Mouse (Mus musculus) forebrain, embryonic 15.5 days (tissue): ENCODE results near the gene Ccdc182. TPM values are rescaled to one million over a fixed set of nuclear protein-coding genes. Genes with fewer than 3 reads are reported as not detected.

ENCODE experiments used
- ATAC-seq: fragments of 200-750 bp; cut with Nextera tagmentation; replicated peaks from 2 replicates; pipeline ENCODE4 v1.8.0; 2017; ENCODE audit warnings: mild to moderate bottlenecking, moderate TSS enrichment, moderate library complexity
- H3K27ac ChIP-seq: fragments of 300-500 bp; sonication (generic); replicated peaks from 2 replicates; pipeline ENCODE4 v1.5.1; 2015; ENCODE audit warnings: mild to moderate bottlenecking, inconsistent platforms
- H3K27me3 ChIP-seq: fragments of 300-500 bp; sonication (generic); 2 replicates; pipeline ENCODE4 v1.6.1; 2015; ENCODE audit warnings: inconsistent platforms
- H3K36me3 ChIP-seq: fragments of 300-500 bp; sonication (generic); 2 replicates; pipeline ENCODE4 v1.6.1; 2015; ENCODE audit warnings: mild to moderate bottlenecking, inconsistent platforms
- H3K4me1 ChIP-seq: fragments of 300-500 bp; sonication (generic); 2 replicates; pipeline ENCODE4 v1.6.1; 2015; ENCODE audit warnings: inconsistent platforms
- H3K4me2 ChIP-seq: fragments of 300-500 bp; sonication (generic); replicated peaks from 2 replicates; pipeline ENCODE4 v1.6.1; 2015; ENCODE audit warnings: mild to moderate bottlenecking, inconsistent platforms
- H3K4me3 ChIP-seq: fragments of 300-500 bp; sonication (generic); 2 replicates; pipeline ENCODE4 v1.5.1; 2015; ENCODE audit warnings: mild to moderate bottlenecking, inconsistent platforms
- H3K9ac ChIP-seq: fragments of 300-500 bp; sonication (generic); replicated peaks from 2 replicates; pipeline ENCODE4 v1.6.1; 2015; ENCODE audit warnings: mild to moderate bottlenecking, inconsistent platforms
- H3K9me3 ChIP-seq: fragments of 300-500 bp; sonication (generic); 2 replicates; pipeline ENCODE4 v1.6.1; 2016; ENCODE audit warnings: inconsistent platforms
- WGBS: fragments of 180-500 bp; shearing (Covaris S2); methylation state at CpG from one replicate; pipeline ENCODE4 v1.1.7; 2015; ENCODE audit warnings: mixed read lengths; 5-methylcytosine and 5-hydroxymethylcytosine counted together
- polyA plus RNA-seq: library from polyadenylated mRNA; unstranded; fragments of >200 nt; fragmentation: Nextera tagmentation; extraction: Ambion mirVana; gene quantifications from 2 replicates; pipeline ENCODE4 v1.2.1, GENCODE M21; 2015

Ccdc182 gene
- polyA plus RNA-seq, 1 experiment from 2014 or later = 0.23 TPM

DNA sequence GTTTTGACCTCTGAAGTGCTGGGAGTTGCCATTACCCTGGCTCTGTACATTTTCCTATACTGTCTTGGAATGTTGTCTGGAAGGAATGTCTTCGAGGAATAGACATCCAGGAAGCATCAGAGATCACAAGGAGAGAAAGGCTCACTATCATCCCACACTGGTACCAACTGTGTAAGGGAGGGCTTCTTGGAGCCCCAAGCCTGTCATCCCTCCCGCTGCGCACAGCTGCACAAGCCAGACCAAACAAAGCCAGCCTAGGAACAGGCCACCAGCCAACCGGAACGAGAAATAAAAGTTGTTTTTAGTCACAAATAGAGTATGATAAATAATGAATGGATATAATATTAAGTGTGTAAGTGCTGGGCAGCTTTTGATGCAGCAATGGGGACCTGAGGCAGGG, 29.0 kb upstream of the Ccdc182 start:
- H3K36me3 ChIP-seq = no peaks in the 10 kb centered on the region
- H3K4me1 ChIP-seq = peaks cover 8% of the 10 kb centered on the region
- no peak overlapping the region for H3K4me2 ChIP-seq
- H3K9ac ChIP-seq = no peak overlapping the region
- no peak overlapping the region for H3K4me3 ChIP-seq
- WGBS = 82% methylated on average over 5 of the region's 5 CpGs
- H3K27ac ChIP-seq = no peak overlapping the region
- no peaks in the 10 kb centered on the region for H3K27me3 ChIP-seq
- ATAC-seq = no peak
- no peaks in the 10 kb centered on the region for H3K9me3 ChIP-seq

DNA sequence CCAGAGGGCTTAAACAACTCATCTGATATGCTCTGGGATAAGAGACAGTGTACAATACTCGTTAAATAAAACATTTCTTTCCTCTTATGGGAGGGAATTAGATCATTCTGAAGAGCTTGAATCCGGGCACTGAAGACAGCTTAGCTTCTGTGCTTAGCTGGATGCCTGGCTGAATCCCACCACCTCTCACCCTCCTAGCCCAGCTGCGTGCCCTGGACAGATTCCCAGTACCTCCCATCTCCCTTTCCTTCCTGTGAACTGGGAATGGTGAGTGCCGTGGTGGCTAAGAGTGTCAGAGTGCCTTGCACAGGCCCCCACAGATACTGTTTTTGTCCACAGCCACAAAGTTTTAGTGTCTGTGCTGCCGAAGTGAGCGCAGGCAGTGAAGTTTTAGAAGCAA, 27.5 kb upstream of the Ccdc182 start:
- Histone ChIP-seq H3K9me3 (no peaks in the 10 kb centered on the region), H3K27me3 (no peaks in the 10 kb centered on the region), H3K36me3 (no peaks in the 10 kb centered on the region), H3K9ac (no peak overlapping the region), H3K4me2 (no peak overlapping the region), H3K4me1 (peaks cover 8% of the 10 kb centered on the region), H3K4me3 (no peak overlapping the region), H3K27ac (no peak overlapping the region)
- WGBS = 51% methylated on average over 6 of the region's 6 CpGs
- ATAC-seq = no peak

DNA sequence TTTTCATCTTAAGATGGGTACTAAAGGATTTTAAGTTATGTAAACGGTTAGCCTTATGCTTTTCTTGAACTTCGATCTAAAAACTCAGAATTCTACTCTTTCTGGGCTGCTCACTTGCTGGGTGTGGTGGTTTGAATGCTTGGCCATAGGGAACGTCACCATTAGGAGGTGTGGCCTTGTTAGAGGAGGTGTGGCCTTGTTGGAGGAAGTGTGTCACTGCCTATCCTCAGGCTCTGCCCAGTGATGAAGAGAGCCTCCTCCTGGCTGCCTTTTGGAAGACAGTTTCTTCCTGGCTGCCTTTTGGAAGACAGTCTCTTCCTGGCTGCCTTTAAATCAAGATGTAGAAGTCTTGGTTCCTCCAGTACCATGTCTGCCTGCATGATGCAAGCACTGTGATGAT, 22.0 kb upstream of the Ccdc182 start:
- ATAC-seq = no peak
- Histone ChIP-seq H3K4me1 (peaks cover 38% of the 10 kb centered on the region), H3K9me3 (no peaks in the 10 kb centered on the region), H3K4me3 (no peak overlapping the region), H3K27me3 (no peaks in the 10 kb centered on the region), H3K9ac (no peak overlapping the region), H3K4me2 (no peak overlapping the region), H3K36me3 (no peaks in the 10 kb centered on the region), H3K27ac (no peak overlapping the region)
- 73% methylated on average over 3 of the region's 3 CpGs for WGBS

DNA sequence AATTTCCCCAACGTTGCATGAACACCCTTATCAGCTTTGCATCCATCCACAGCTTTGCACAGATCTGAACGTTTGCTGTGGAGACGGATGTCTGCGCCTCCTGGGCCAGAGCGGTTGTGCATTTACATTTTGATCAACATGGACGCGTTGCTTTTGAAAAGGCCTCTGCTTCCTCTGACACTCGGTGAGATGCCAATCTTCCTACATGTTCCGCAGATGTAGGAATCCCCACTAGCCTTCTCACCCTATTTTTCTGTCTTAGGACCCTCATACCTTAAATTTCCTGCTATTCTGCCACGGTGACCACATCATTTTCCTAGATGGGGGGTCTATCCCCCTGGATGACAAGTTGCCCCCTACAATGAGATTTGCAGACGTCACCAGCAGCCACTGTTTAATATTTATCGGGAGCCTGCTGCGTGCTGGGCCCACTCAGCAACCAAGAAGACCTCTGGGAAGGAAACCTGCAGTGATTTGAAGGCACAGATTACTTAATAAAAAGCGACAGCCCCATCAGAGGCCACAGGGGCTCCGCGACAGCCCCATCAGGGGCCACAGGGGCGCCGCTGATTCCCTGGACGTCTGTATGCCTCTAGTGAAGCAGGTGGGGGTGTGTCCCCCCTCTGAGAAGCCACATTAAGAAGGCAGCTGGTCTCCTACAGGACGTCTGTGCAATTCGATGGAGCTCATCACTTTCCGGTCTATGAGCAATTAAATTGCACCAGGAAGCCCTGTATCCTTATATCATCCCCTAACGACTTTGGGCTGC, 19.6 kb upstream of the Ccdc182 start:
- Histone ChIP-seq H3K27ac (peak overlapping the region; percentile 79), H3K27me3 (no peaks in the 10 kb centered on the region), H3K36me3 (no peaks in the 10 kb centered on the region), H3K4me2 (peak overlapping the region; percentile 22), H3K9me3 (no peaks in the 10 kb centered on the region), H3K4me1 (peaks cover 37% of the 10 kb centered on the region), H3K4me3 (no peak overlapping the region), H3K9ac (no peak overlapping the region)
- ATAC-seq = peak; percentile 9; the same call in 1 of the 2 replicates
- whole genome bisulfite sequencing = 27% methylated on average over 23 of the region's 23 CpGs

DNA sequence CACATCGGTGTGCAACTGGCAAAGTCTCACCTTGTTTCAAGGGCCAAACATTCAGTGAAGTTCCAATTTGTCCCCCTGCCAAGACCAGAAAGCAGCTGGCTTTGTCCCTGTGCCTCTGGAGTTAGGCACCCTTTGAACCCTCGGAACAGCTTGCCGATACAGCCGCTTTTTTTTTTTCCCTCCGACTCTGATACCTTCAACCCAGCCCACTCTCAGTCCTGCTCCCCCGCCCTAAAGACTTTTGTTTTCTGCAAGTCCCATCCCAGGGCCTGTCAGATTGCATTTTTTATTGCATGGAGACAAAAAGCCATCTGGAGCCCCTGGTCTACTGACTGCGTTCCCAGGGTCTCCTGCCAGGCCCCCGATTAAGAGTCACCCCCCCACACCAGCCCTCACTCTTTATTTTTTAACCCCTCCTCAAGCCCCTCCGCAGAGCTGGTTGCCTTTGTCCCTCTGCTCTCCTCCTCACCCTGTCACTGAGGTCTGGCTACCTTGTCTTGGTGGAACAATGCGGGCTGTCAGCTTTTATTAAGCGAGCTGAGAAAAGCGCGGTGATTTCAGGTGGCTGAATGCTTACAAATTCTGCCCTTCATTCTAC, 18.9 kb upstream of the Ccdc182 start:
- Histone ChIP-seq H3K27me3 (no peaks in the 10 kb centered on the region), H3K36me3 (no peaks in the 10 kb centered on the region), H3K9me3 (no peaks in the 10 kb centered on the region), H3K27ac (peak overlapping the region; percentile 79), H3K9ac (no peak overlapping the region), H3K4me1 (peaks cover 35% of the 10 kb centered on the region), H3K4me3 (no peak overlapping the region), H3K4me2 (peak overlapping the region; percentile 22)
- peak; percentile 64 for ATAC-seq
- whole genome bisulfite sequencing = 3% methylated on average over 13 of the region's 13 CpGs

DNA sequence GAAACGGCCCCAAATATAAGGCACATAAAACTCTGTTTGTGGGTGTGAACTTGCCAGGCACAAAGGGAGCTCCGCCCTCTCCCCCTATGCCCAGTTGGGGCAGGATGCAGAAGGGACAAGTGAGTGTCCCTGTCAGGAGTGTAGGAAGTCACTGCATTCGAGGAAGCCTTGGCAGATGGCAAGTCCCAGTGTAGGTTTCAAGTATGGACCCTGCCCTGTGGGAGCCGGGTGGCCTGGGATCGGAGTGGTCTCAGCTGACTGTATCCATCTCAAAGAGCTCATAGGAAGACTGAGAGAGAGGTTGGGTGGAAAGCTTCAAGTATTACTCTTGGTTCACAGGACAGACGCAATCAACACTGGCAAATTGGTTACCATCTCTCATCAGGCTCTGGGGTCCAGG, 17.9 kb upstream of the Ccdc182 start:
- Histone ChIP-seq H3K27me3 (no peaks in the 10 kb centered on the region), H3K36me3 (no peaks in the 10 kb centered on the region), H3K9ac (no peak overlapping the region), H3K4me3 (no peak overlapping the region), H3K4me2 (no peak overlapping the region), H3K27ac (peak overlapping the region; percentile 79), H3K9me3 (no peaks in the 10 kb centered on the region), H3K4me1 (peaks cover 43% of the 10 kb centered on the region)
- 47% methylated on average over 6 of the region's 6 CpGs for WGBS
- no peak for ATAC-seq

DNA sequence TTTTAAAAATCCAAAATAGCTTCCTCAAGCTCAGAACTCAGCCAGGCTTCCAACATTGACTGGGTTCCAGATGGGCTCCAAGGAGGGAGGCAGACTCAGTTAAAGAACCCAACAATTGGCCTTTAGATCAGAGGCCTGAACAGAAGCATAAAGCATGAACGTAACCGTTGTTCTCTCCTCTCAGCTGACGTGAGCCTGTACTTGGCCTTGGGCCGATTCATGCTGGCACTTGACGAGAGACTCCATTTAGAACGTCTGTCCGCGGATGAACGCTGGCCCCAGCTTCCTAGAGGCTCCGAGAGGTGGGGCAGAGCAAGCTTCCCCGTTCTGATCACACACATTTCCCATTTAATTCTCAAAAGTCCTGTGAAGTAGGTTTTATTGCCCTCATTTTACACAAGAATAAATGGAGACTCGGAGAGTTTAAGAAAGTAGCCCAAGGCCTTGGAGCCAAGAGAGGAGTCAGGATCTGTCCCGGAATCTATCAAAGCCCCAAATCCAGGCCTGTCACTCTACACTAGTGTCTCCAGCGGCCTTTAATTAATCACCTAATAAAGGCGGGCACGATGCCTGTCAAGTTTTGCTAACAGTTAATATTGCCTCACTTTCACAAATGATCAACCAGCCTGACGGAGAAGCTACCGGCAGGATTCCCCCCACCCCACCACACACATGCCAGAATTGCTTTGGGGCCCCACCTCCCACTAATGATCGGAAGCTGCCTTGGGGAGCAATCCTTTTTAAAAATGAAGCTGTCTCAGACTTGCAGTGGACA, 17.1 kb upstream of the Ccdc182 start:
- Histone ChIP-seq H3K36me3 (no peaks in the 10 kb centered on the region), H3K4me2 (no peak overlapping the region), H3K27me3 (no peaks in the 10 kb centered on the region), H3K4me1 (peaks cover 47% of the 10 kb centered on the region), H3K27ac (peak overlapping the region; percentile 79), H3K9ac (no peak overlapping the region), H3K4me3 (no peak overlapping the region), H3K9me3 (no peaks in the 10 kb centered on the region)
- ATAC-seq = peak; percentile 67
- WGBS = 11% methylated on average over 19 of the region's 19 CpGs

DNA sequence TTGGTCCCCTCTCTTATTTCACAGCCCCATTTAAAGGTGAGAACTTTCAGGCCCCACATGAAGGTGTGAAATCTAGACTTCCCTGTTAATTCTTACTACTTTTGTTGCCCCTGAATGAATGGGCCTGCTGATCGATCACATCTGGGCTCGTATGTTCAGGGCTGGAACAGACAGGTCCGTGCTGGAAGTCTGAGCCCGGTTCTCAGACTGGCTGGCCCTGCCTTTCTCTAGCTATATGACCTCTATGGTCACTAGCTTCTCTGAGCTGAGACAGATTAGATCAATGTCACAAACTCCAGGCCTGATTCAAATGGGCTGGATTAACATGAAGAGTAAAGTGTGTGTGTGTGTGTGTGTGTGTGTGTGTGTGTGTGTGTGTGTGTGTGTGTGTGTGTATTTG, 14.9 kb upstream of the Ccdc182 start:
- Histone ChIP-seq H3K9me3 (no peaks in the 10 kb centered on the region), H3K4me1 (peaks cover 45% of the 10 kb centered on the region), H3K27ac (no peak overlapping the region), H3K9ac (no peak overlapping the region), H3K4me3 (no peak overlapping the region), H3K4me2 (no peak overlapping the region), H3K27me3 (no peaks in the 10 kb centered on the region), H3K36me3 (no peaks in the 10 kb centered on the region)
- no peak for ATAC-seq
- WGBS = 48% methylated on average over 4 of the region's 4 CpGs

DNA sequence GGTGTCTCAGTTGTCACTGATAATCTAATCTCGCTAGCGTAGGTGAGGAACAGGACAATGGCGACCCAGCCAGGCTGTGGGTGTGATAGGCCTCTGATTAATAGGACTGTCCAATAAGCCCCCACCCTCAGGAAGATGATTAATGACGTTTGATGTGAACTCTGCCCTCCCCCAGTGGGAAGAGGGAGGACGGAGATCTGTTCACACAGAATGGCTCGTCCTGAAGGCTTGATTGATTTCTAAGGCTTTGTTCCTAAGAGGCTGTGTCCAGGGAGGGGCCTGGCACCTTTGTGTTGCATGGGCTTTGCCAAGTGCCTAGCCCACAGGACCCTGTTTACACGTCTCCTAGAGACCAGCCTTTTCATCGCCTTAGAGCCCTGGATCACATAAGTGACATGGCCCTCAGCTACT, 13.4 kb upstream of the Ccdc182 start:
- WGBS = 30% methylated on average over 8 of the region's 8 CpGs
- Histone ChIP-seq H3K27me3 (no peaks in the 10 kb centered on the region), H3K36me3 (no peaks in the 10 kb centered on the region), H3K9ac (no peak overlapping the region), H3K4me2 (no peak overlapping the region), H3K4me3 (no peak overlapping the region), H3K4me1 (peaks cover 31% of the 10 kb centered on the region), H3K9me3 (no peaks in the 10 kb centered on the region), H3K27ac (no peak overlapping the region)
- ATAC-seq = no peak

DNA sequence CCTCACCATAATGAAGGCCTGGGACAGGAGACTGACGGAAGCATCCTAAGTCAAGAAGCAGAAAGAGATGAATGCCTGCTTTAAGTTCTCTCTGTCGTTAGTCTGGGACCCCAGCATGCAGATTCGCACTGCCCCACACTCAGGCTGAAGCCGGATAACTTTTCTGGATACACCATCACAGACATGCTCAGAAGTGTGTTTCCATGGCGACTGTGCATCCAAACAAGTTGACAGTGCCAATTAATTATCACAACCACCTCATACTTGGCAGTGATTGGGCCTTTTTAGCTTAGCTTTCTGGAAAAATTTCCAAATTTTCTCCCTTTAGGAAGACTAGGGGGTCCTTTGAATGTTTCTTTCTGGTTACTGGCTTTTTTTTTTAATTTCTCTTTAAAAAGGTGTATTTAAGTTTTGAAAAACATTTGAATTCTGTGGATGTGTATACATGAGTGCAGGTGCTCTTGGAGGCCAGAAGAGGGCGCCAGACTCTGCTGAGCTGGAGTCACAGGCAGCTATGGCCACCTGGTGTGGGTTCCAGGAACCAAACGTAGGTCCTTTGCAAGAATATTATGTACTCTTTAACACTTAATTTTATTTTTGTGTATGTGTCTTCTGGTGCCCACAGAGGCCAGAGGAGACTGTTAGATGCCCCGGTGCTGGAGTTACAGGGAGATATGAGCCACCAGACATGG, 12.3 kb upstream of the Ccdc182 start:
- H3K4me3 ChIP-seq = no peak overlapping the region
- no peak overlapping the region for H3K4me2 ChIP-seq
- 58% methylated on average over 8 of the region's 8 CpGs for WGBS
- ATAC-seq = no peak
- no peaks in the 10 kb centered on the region for H3K9me3 ChIP-seq
- no peak overlapping the region for H3K27ac ChIP-seq
- H3K27me3 ChIP-seq = no peaks in the 10 kb centered on the region
- no peaks in the 10 kb centered on the region for H3K36me3 ChIP-seq
- no peak overlapping the region for H3K9ac ChIP-seq
- H3K4me1 ChIP-seq = peaks cover 23% of the 10 kb centered on the region

DNA sequence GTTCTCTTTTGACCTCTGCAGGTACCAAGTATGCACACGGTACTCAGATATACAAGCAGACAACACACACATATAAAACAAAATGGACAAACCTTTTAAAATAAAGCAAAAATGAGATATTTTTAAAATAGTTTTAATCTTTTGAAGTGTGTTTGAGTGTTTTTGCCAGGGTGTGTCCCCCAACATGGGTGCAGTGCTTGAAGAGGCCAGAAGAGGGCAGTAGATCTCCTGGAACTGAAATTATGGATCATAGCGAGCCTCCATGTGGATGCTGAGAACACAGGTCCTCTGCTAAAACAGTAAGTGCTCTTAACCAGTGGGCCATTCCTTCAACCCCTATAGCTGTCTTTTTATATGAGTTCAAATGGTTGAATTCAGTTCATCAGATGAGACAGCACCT, 11.3 kb upstream of the Ccdc182 start:
- 97% methylated on average over 2 of the region's 2 CpGs for WGBS
- Histone ChIP-seq H3K4me1 (peaks cover 15% of the 10 kb centered on the region; the same call in 1 of the 2 replicates), H3K4me3 (no peak overlapping the region), H3K4me2 (no peak overlapping the region), H3K9me3 (no peaks in the 10 kb centered on the region), H3K27ac (no peak overlapping the region), H3K36me3 (no peaks in the 10 kb centered on the region), H3K9ac (no peak overlapping the region), H3K27me3 (no peaks in the 10 kb centered on the region)
- ATAC-seq = no peak

DNA sequence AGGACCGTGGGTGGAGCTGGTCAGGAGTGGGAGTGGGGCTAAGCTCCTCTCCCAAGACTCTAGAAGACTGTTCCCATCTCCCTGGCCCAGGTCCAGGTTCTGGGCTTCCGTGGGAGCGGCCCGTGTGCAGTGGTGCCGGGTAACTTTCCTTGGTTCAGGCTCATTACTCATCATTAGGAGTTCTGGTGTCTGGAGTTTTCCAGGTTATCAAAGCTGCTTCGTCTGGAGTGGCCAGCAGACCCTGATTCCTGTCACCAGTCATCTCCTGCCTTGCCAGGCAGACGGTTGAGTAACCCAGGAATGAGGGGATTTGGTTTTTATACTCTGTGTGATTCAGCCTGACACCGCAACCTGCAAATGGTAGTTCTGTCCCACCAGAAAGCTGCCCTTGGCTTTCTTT, 7.8 kb upstream of the Ccdc182 start:
- H3K4me2 ChIP-seq = no peak overlapping the region
- peaks cover 23% of the 10 kb centered on the region for H3K4me1 ChIP-seq
- H3K27me3 ChIP-seq = no peaks in the 10 kb centered on the region
- no peak for ATAC-seq
- no peak overlapping the region for H3K4me3 ChIP-seq
- no peaks in the 10 kb centered on the region for H3K36me3 ChIP-seq
- no peaks in the 10 kb centered on the region for H3K9me3 ChIP-seq
- WGBS = 57% methylated on average over 8 of the region's 8 CpGs
- no peak overlapping the region for H3K9ac ChIP-seq
- H3K27ac ChIP-seq = no peak overlapping the region
